Mouse (Mus musculus) urinary bladder, adult 18-20 months (tissue): ENCODE measurements around the gene Ptprk.

Source experiments
- DNase-seq, 2 experiments: peaks; one replicate each; pipeline ENCODE4 v3.0.0; 2022; ENCODE audit warnings: low spot score in 2 of 2, mixed read lengths in 2 of 2

The Ptprk gene

GRCm38 (mm10) chr10:28542754-28543153, 468.1 kb downstream of the Ptprk start:
- no peak for DNase-seq

- no peak for DNase-seq
Observed at GRCm38 (mm10) chr10:28550549-28550948, 475.9 kb downstream of the Ptprk start.

- DNase-seq, result no peak
Observed at GRCm38 (mm10) chr10:28552068-28552467, 477.4 kb downstream of the Ptprk start.

- no peak for DNase-seq
Observed at GRCm38 (mm10) chr10:28564110-28564674, 489.6 kb downstream of the Ptprk start.

GRCm38 (mm10) chr10:28566378-28566777, 491.8 kb downstream of the Ptprk start:
- no peak for DNase-seq

- DNase-seq, result no peak
Observed at GRCm38 (mm10) chr10:28566828-28567227, 492.2 kb downstream of the Ptprk start.

GRCm38 (mm10) chr10:28567441-28567840, 492.8 kb downstream of the Ptprk start:
- DNase-seq, result no peak

GRCm38 (mm10) chr10:28568047-28568446, 493.4 kb downstream of the Ptprk start:
- DNase-seq, result no peak

GRCm38 (mm10) chr10:28579596-28579995, 505.0 kb downstream of the Ptprk start:
- DNase-seq, result no peak

- no peak for DNase-seq
Observed at GRCm38 (mm10) chr10:28586565-28587138, 512.0 kb downstream of the Ptprk start.

GRCm38 (mm10) chr10:28588401-28588800, 513.8 kb downstream of the Ptprk start:
- DNase-seq, result no peak

- no peak for DNase-seq
Observed at GRCm38 (mm10) chr10:28590822-28591221, 516.2 kb downstream of the Ptprk start.

GRCm38 (mm10) chr10:28593566-28594292, 519.1 kb downstream of the Ptprk start:
- no peak for DNase-seq

GRCm38 (mm10) chr10:28596897-28597296, 522.3 kb downstream of the Ptprk start:
- no peak for DNase-seq

GRCm38 (mm10) chr10:28609136-28609535, 534.5 kb downstream of the Ptprk start:
- DNase-seq, result no peak

GRCm38 (mm10) chr10:28614396-28614795, 539.8 kb downstream of the Ptprk start:
- DNase-seq, result no peak

GRCm38 (mm10) chr10:28617203-28617602, 542.6 kb downstream of the Ptprk start:
- DNase-seq, result no peak

- DNase-seq, result no peak
Observed at GRCm38 (mm10) chr10:28618002-28618401, 543.4 kb downstream of the Ptprk start.

GRCm38 (mm10) chr10:28619415-28619814, 544.8 kb downstream of the Ptprk start:
- no peak for DNase-seq

- DNase-seq, result no peak
Observed at GRCm38 (mm10) chr10:28636096-28636495, 561.5 kb downstream of the Ptprk start.

- no peak for DNase-seq
Observed at GRCm38 (mm10) chr10:28641887-28642286, 567.3 kb downstream of the Ptprk start.
